Mouse (Mus musculus) fat pad, adult 2 months (tissue): ENCODE results near the gene Mlycd.

Source experiments
- DNase-seq: peaks from one replicate; pipeline ENCODE4 v3.0.0-alpha.2; 2011; ENCODE audit warnings: low read depth, low spot score; ENCODE audit errors: extremely low read depth

Gene Mlycd

DNA sequence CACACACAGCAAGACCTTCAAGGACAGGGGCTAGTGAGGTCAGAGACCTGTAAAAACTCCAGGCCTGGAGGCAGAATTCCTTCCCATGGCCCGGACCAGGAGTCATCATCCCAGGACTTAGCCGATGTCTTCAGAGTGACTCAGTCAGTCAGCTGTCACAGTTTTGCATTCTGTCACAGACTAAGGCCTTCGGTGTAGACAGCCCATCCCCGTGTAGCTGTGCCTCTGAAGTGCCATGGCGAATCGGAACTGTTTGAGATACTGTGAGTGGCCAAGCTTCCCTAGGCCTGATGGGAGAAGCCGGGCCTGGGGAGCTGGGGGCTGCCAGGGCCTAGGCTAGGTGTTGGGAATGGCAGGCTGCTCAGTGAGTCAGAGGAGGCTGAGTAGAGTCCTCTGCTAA is 36.0 kb downstream of the Mlycd start:
- DNase-seq = no peak

DNA sequence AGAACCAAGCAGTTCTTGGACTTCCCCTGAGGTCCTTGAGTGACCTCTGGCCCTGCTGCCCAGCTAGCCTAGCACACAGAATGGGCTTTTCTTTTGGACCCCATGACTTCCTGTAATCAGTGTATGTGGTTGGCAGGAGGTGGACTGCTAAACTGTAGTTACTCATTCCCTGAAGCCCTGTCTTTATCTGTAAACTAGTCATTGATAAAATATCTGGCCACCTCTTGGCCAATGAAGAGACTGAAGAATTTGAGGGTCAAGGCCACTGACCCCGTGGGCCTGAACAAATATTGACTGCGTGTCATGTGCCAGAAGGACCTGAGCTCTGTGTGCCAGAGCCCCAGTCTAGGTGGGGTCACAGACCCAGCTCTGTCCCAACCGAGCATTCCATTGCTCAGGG is 37.7 kb downstream of the Mlycd start:
- no peak for DNase-seq

DNA sequence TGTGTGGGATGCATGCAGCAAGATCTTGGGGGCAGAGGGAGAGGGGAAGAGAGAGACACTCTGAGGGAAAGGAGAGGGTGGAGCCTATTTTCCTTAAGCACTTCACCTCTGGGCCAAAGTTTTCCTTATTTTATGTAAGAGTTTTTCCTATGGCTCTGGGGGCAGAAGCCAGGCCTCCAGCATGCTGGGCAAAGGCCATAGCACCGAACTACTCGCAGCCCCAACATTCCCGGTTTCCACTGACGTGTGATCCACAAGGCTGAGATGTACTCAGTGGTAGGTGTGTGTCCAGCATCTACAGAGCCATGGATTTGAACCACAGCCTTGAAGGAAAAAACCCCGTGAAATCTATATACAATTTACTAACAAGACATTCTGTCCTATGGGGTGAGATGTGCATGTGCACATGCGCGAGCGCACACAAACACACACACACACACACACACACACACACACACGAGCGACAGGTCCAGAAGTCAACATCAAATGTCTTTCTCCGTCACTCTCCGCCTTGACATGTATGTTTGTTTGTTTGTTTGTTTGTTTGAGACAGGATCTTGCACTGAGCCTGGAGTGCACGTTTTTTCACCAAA is 39.0 kb downstream of the Mlycd start, which contains the start of gene Osgin1:
Gene Osgin1, plus strand, starts transcription at position 543 of the 593 bp plus-strand sequence.
- no peak for DNase-seq

DNA sequence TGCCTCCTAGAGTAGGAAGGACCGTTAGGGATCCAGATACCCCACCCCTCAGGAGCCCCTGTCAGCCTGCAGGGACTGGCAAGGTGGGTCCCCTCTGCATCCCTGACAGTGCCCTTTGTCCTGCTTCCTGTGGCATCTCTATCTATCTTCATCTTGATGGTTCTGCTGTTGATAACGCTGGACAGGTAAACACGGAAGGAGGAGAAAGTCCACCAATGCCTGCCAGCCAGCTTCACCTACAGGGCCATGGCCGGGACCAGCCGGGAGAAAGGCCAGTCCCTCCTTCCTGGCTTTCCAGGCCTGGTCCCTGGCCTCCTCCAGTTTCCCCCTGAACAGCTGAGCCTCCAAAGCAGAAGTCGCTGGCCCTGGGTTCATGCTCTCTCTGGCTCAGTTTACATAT is 39.9 kb downstream of the Mlycd start:
- DNase-seq = no peak

DNA sequence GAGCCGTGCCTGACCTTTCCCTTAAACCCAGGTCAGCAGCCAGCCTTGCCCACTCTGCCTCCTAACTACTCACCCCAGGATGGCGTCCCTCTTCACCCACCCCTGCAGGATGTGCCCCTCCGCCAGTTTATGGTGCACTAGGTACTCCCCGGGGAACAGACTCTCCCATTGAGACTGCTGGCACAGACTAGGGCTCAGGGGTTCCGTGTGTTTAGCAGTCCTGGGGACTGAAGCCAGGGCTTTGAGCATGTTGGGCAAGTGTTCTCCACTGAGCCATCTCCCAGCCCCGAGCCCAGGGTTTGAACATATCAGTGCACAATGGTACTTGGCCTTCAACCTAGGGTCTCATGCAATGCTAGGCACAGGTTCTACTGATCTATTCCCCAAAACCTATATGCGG is 40.8 kb downstream of the Mlycd start:
- no peak for DNase-seq

DNA sequence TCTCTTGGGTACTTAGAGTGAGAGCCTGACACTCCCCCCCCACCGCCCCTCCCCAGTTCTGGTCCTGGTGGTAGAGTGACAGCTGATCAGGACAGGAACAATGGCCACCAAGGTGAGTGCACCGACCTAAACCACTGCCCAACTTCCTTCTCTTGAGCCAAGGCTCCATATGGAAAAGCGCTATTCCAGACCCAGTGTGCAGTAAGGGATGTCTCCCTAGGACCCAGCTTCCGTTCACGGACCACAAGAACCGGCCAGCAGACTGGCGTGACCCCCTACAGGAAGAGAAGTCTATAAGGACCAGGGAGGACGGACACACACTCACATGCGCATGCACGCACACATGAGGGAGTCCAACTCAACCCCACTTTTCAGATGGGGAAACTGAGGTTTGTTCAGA is 41.7 kb downstream of the Mlycd start:
- no peak for DNase-seq

DNA sequence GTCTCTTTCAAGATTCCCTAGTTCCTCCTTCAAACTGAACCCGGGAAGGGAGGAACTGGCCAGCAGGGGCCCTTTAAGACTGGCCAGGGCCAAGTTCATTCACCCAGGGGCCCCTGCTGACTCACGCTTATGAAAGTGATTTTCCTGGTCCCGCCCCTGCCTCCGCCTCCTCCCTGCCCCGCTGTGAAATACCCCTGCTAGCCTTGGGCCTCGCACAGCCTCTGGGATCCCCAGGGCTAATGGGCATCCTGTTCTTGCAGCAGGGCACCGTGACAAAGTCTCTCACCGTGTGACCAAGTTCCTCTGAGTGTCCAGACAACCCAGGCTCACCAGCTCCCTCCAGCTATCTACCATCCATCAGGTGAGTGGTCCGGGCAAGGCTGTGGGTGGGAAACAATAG is 42.3 kb downstream of the Mlycd start:
- DNase-seq = no peak

DNA sequence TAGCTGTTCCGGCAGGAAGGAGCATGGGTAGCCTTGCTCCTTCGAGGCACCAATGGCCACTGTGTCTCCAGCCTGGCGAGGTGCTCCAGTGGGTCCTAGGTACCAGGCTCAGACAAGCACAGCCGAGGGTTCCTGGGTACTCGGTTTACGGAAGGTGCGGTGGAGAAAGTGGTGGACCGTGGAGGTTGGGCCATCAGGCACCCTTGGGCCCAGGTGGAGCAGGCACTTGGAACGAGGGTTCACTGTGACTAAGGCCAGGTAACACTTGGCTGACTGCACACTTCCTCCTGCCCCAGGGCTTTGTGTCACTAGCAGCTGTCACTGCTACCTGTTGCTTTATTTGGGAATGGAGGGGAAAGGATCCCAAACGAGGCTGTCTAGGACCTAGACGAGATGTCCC is 42.8 kb downstream of the Mlycd start:
- no peak for DNase-seq

DNA sequence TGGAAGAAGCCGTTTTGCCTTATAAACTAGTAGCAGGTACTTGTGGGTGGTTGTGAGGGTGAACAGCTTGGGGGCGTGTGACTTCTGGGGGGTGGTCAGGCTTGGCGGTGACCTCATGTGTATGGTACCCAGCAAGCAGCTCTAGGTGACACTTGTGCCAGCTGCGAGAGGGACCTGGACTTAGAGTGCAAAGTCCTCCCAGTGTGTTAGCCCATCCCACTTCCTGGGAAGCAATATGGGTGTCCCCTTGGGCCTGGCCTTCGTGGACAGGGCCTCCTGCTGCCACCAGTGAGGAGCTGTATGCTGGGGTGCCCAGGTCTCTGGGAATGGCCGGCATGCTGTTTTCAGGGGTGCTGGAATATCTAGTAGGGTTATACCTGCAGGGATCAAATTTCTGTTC is 44.2 kb downstream of the Mlycd start:
- no peak for DNase-seq

DNA sequence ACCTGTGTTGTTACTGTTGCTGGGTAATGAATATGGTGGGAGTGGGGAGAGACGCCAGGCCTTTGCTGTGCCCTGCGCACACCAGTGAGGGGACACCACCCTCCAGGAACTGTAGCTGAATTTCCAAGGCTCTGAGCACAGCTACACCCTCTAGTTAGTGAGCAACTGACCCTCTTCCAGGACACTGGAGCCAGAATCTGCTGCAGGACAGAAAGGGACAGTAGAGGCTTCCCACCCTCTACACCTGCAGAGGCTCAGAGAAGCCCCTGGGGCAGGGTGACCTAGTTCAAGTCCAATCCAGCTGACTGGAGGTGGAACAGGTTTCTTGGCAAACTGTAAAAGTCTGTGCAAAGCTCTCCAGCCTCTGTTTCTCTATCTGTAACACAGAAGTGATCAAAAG is 44.7 kb downstream of the Mlycd start:
- no peak for DNase-seq

DNA sequence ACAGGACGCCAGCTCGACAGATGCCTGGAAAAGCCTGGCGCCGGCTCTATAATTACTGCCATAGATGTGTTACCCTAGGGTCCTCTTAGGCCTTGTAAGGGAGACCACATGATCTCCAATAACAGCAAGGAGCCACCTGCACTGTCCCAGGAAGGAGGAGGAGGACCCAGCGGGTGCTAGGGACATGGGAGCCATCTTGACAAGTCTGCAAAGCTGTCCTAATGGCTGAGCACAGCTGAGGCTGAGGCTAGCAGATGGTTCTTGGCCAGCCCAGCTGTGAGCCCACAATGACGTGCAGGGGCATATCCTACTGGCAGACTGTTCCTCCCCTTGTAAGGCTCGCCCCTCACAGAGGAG is 45.2 kb downstream of the Mlycd start:
- DNase-seq = no peak

DNA sequence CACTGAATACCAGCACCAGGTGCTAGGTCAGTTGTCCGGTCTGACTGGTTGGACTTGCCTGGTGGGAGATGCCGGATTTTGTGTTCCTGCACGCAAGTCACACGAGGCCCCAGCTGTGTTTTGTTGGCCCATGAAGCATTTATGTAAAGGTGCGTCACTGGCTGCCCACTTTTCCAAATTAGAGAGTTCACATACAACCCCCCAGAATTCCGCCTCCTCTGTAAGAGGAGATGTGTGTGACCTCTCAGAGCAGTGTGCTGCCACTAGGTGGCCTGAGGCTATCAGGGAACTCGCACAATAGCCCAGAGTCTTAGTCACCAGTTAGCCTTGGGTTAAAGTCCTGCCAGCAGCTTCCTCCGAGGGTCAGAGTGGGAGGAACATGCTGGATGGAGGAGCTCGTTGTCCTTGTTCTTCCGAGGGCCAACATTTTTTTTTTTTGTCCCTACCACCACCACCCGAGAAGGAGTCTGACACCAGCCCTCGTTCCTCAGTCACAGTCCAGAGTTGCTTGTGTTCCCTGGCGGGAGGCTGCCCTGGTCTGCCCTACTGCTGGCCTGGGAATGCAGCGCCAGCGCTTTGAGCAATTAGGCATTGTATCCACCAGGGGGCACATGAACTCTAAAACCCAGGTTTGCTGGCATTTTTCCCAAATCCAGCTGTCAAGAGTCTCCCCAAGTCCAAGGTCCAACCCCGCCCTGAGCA is 45.7 kb downstream of the Mlycd start:
- peak; percentile 89 for DNase-seq

DNA sequence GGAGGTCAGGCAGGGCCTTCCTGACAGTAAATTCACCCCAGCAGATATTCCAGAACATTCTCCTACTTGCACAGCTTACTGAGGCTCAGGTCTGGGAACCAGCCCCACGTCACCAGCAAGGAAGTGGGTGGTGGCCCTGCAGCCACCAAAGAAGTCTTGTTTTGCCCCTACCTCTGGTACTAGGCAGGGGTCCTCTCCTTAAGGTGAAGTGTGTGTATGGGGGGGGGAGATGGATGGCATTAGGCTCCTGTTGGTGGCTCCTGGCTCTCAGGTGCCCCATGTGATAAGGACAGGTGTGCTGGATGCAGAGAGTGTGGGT is 46.2 kb downstream of the Mlycd start:
- DNase-seq = no peak

DNA sequence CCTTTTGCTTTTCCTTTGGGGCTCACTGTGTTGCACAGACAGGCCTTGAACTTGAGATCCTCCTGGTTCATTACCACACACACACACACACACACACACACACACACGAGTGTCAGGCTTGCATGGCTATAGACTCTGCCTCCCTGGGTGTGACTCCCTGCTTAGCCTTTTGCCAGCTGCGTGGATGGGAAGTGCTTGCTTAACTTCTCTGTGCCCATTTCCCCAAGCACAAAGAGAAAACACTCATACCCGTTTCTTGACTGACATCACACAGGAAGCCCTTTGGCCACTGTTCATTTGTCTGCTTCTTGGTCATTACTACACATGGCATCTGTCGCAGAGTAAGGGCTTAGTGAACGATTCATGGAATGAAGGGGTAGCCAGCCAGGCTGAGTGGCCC is 47.3 kb downstream of the Mlycd start:
- no peak for DNase-seq

DNA sequence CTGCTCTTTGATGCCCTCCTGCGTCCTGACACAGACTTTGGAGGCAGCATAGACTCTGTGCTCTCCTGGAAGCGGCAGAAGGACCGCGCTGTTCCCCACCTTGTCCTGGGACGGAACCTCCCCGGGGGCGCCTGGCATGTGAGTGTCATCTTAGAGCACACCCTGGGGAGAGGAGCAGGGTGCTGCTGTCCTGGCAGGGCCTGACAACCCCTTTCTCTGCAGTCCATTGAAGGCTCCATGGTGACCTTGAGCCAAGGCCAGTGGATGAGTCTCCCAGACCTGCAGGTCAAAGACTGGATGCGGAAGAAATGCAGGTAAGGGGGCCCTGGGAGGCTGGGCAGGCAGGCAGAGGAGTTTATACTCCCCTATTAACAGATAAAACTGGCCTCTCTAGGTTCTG is 48.3 kb downstream of the Mlycd start:
- no peak for DNase-seq

DNA sequence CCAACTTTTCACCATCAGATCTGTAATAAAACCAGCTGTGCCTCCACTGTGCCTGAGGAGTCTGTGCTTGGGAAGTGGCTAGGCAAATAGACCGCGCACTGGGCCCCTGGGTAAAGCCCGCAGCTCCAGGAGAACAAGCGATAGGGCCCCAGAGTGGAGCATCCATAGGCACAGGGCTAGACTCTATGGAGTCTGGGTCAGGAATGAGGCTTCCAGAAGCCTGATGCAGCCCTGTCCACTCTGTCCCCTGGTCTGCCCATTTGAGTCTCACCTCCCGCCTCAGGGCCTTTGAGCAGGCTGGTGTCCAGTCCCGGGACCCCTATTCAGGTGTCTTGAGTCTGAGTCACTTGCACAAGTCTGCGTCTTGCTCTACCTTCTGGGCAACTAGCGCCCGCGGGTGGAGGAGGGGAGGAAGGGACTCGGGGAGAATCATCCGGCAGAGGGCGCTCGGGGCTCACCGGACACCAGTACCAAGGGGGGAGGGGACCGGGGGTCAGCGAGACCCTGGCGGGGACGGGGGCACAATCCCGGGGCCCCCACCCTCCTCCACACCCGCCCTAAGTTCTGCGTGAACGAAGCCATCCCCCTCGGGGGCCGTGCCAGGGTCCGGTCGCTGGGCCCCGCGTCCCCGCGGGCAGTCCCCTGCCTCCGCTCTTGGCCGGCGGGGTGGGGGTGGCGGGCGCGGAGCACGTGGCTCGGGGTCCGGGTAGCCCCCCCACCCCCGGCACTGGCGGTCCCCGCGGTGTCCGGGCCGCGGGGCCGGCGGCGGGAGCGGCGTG is 51.7 kb downstream of the Mlycd start, which contains the start of gene Necab2:
Gene Necab2, plus strand, starts transcription at position 509 of the 779 bp plus-strand sequence.
- DNase-seq = no peak

DNA sequence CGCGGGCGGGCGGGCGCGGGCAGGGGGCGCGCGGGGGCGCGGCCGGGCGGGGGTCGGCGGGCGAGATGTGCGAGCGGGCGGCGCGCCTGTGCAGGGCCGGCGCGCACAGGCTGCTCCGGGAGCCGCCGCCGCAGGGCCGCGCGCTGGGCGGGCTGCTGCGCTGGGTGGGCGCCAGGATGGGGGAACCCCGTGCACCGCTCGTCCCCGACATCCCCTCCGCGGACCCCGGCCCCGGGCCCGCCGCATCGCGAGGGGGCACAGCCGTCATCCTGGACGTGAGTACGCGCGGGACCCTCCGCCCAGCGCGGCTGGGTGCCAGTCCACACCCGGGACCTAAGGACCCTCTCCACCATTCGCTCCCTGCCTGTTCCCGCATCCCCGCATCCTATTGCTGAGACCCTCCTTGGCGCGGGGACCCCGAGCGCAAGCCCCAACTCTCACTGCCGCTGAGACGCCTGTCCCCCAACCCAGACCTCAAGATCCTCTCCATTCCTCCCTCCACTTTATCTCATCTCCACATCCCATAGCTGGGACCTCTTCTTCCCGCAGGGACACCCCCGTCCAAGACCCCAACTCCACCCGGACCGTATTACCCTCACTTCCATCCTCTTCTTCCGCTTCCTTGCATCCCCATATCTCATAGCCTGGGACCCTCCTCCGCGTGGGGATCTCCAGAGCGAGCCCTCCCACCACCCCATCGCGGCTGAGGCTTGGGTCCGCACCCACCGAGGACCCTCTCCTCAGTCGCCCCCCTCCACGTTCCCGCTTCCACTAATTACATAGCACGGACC is 52.5 kb downstream of the Mlycd start:
- DNase-seq = no peak

DNA sequence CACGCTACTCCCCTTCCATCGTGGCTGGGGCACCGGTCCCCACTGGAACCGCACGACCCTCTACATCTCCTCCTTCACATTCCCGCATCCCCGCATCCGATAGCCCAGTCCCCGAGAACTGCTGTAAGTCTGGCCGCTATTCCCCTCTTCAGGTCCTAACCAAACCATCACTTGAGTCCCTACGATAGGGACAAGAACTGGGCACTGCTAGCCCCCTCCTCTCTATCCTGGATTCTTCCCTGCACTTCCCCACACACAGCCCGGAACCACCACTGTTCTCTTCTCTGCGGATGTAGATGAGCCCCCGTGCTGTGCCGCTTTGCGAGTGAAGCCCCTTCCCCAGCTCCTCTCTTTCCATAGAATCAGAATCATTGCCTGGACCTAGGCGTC is 53.1 kb downstream of the Mlycd start:
- DNase-seq = no peak

DNA sequence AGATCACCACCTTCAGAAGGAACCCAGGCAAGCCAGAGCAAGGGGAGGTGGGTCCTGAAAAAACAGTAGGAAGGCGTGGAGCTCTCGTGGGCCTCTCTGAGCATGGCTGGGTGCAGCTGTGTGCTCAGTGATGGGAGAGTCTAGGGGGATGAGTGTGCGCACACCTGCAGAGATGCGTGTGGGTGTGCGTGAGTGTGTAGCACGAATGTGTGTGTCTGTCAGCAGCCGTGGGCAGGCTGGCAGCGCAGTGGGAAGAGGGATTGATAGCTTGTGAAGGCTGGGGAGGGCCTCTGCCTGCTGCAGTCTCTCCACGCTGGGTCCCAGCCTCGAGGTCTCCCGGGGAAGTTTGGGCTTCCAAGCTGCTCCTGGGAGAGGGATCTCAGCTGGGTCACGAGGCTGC is 54.9 kb downstream of the Mlycd start:
- no peak for DNase-seq

DNA sequence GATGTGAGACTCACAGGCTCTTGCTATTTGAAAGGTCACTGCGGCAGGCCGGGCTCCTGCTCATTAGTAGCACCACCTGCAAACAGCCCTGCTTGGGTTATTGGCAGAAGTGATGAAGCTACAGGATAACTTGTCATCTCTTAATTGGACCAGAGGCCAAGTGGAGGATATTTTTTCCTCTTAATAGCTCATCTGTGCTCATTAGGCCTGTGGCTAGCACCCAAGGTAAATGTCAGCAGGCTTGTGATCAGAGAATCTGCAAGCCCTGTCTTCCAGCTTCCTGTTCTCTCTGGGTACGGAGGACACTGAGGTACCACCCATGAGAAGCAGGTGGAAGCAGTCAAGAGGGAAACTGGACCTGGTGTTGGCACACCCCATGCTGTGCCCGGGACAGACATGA is 56.5 kb downstream of the Mlycd start:
- no peak for DNase-seq

DNA sequence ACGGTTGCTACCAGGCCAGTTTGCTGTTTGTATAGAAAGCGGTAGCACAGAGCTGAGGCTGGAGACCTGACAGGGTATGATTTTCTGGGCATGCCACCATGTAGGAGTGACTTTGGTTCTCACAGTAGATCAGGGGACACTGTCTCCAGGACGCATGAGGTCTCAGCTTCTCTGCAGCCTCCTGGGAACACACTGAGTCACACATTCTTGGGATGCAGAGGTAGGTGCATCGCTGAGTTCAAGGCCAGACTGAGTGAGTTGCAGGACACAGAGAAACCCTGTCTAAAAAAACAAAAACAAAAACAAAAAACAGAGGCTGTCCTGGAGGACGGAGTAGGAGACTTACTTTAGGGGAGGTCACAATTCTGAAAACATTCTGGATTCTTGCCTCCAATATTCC is 58.2 kb downstream of the Mlycd start:
- no peak for DNase-seq

DNA sequence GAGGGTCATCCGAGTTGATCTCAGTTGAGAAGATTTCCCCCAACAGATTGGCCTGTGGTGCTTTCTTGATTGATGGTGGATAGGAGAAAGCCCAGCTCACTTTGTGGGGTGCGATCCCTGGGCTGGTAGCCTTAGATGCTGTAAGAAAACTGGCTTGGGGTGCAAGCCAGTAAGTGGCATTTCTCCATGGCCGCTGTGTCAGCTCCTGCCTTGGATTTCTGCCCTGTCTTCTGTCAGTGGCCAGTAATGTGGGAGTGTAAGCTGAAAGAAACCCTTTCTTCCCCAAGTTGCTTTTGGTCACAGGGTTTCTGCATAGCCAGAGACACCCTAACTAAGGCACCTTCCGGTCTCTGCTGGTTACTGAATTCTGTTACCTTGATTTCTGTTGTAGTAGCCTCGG is 61.4 kb downstream of the Mlycd start:
- DNase-seq = no peak
